ENCODE assay signal across 20 mouse cellular contexts in genomic region chr1:186964143-186964875, GRCm38 (mm10). TPM values are rescaled to one million over a fixed set of nuclear protein-coding genes. Genes with fewer than 3 reads are reported as not detected.
"Had no signal": no experiment of that assay in that cellular context is flagged by ENCODE, and none has a peak within 500 bp of the region (broad histone marks: within the 10 kb centered on the region; RNA-seq: fewer than 3 reads in every experiment).

No protein-coding gene starts in this region.

- H3K36me3 ChIP-seq: liver, embryonic 13.5 days; neural tube, embryonic 15.5 days had no signal

- H3K27me3 ChIP-seq: liver, embryonic 13.5 days; midbrain, embryonic 13.5 days; neural tube, embryonic 15.5 days had no signal

- H3K9me3 ChIP-seq: neural tube, embryonic 15.5 days had no signal

- H3K27ac ChIP-seq: hindbrain, postnatal 0 days; liver, embryonic 13.5 days; midbrain, embryonic 13.5 days; neural tube, embryonic 15.5 days; stomach, postnatal 0 days had no signal

- H3K4me1 ChIP-seq: liver, embryonic 13.5 days; midbrain, embryonic 13.5 days; neural tube, embryonic 15.5 days had no signal

- H3K4me2 ChIP-seq: liver, embryonic 13.5 days; midbrain, embryonic 13.5 days; neural tube, embryonic 15.5 days had no signal

- H3K4me3 ChIP-seq: liver, embryonic 13.5 days; midbrain, embryonic 13.5 days; myocyte; neural tube, embryonic 15.5 days had no signal

- DNase-seq: kidney, adult 8-10 months; kidney, postnatal 4 days; liver; liver, embryonic 13.5 days; liver, postnatal 0 days; lung, postnatal 36 days; right cerebral cortex, postnatal 25 days; thymus, adult 2 months; thymus, postnatal 25 days had no signal

- ATAC-seq: hindbrain, postnatal 0 days; liver, postnatal 0 days; midbrain, embryonic 13.5 days had no signal

- H3K9ac ChIP-seq: liver, embryonic 13.5 days; liver, postnatal 0 days; midbrain, embryonic 13.5 days; neural tube, embryonic 15.5 days had no signal

RNA-seq across cellular contexts. Expression of gene D1Pas1, which starts 2.9 kb away (rescaled TPM):
- total RNA-seq: hindbrain, postnatal 0 days; layer of hippocampus, adult 8-10 months; layer of hippocampus, postnatal 14 days; left cerebral cortex, adult 18-20 months; megakaryocyte progenitor cell, adult 5-6 weeks had no signal
- polyA plus RNA-seq: hindbrain, postnatal 0 days; kidney, embryonic 16.5 days; liver, embryonic 13.5 days; liver, postnatal 0 days; myocyte; neural tube, embryonic 11.5 days; stomach, postnatal 0 days; thymus, adult 2 months had no signal
